In genomic region chr14:55853621-55854285, GRCm38 (mm10) we compare ENCODE assay signal across 8 mouse cellular contexts. TPM values are rescaled to one million over a fixed set of nuclear protein-coding genes. Genes with fewer than 3 reads are reported as not detected.
DNase-seq lines count a peak whose midpoint lies in the region; ATAC-seq lines count a peak whose summit lies in the region.

Gene Nynrin (plus strand): TSS chr14:55854010.

- peak within 1 kb of the TSS; percentile 79 for H3K4me2 ChIP-seq in forebrain, embryonic 16.5 days (ENCODE audit: low read length)
- peak within 1 kb of the TSS; percentile 80 for H3K4me2 ChIP-seq in midbrain, embryonic 14.5 days (ENCODE audit: low read length)

- H3K27me3 ChIP-seq in forebrain, embryonic 16.5 days (replicated peaks; ENCODE audit: control insufficient read depth, insufficient read depth, low read length): no peaks in the 10 kb centered on the region
- no peaks in the 10 kb centered on the region for H3K27me3 ChIP-seq in hindbrain, embryonic 10.5 days (ENCODE audit: insufficient read depth, poor library complexity, severe bottlenecking)
- no peaks in the 10 kb centered on the region for H3K27me3 ChIP-seq in midbrain, embryonic 14.5 days (ENCODE audit: control insufficient read depth, insufficient read depth, low read length)

- peak within 1 kb of the TSS; percentile 85 for H3K9ac ChIP-seq in forebrain, embryonic 16.5 days (replicated peaks; ENCODE audit: low read depth, low read length)
- H3K9ac ChIP-seq in midbrain, embryonic 14.5 days (replicated peaks; ENCODE audit: low read length): peak within 1 kb of the TSS; percentile 79

- no peak for ATAC-seq in CD4-positive, CD25-positive, alpha-beta regulatory T cell, adult 4 months
- ATAC-seq in forebrain, embryonic 16.5 days: peak; percentile 83
- peak; percentile 82 for ATAC-seq in midbrain, embryonic 14.5 days (ENCODE audit: low FRiP score, low TSS enrichment)

- no peaks in the 10 kb centered on the region for H3K9me3 ChIP-seq in forebrain, embryonic 16.5 days (ENCODE audit: control insufficient read depth, low read length)
- no peaks in the 10 kb centered on the region for H3K9me3 ChIP-seq in hindbrain, embryonic 10.5 days
- H3K9me3 ChIP-seq in midbrain, embryonic 14.5 days (ENCODE audit: control insufficient read depth, low read length): no peaks in the 10 kb centered on the region

- peak within 1 kb of the TSS; percentile 84 for H3K4me3 ChIP-seq in forebrain, embryonic 16.5 days (replicated peaks; ENCODE audit: low read length)
- peak within 1 kb of the TSS; percentile 74 for H3K4me3 ChIP-seq in hindbrain, embryonic 10.5 days
- H3K4me3 ChIP-seq in midbrain, embryonic 14.5 days (replicated peaks; ENCODE audit: low read depth, low read length): peak within 1 kb of the TSS; percentile 70

- peak within 1 kb of the TSS; percentile 90 for H3K27ac ChIP-seq in forebrain, embryonic 16.5 days (ENCODE audit: low read length)
- peak within 1 kb of the TSS; percentile 96 for H3K27ac ChIP-seq in hindbrain, embryonic 10.5 days
- peak within 1 kb of the TSS; percentile 87 for H3K27ac ChIP-seq in midbrain, embryonic 14.5 days (replicated peaks; ENCODE audit: low read depth, low read length)

- H3K36me3 ChIP-seq in forebrain, embryonic 16.5 days (ENCODE audit: control insufficient read depth, insufficient read depth): no peaks in the 10 kb centered on the region; the same call in 1 of the 2 replicates
- peaks cover 16% of the 10 kb centered on the region for H3K36me3 ChIP-seq in hindbrain, embryonic 10.5 days
- H3K36me3 ChIP-seq in midbrain, embryonic 14.5 days (ENCODE audit: control insufficient read depth, insufficient read depth, low read length): no peaks in the 10 kb centered on the region

- peak; percentile 44 for DNase-seq in CD4-positive, CD25-positive, alpha-beta regulatory T cell, adult 2 months (ENCODE audit: low read depth, low spot score)
- DNase-seq in adrenal gland, postnatal 14 days: peak; percentile 80
- peak; percentile 87 for DNase-seq in hindbrain, embryonic 10.5 days (ENCODE audit: low spot score)
- peak; percentile 80 for DNase-seq in liver
- DNase-seq in midbrain, embryonic 14.5 days: peak; percentile 87
- peak; percentile 58 to 63 for DNase-seq in thymus, adult 18-20 months

- WGBS in forebrain, embryonic 16.5 days: under 1% methylated on average over 32 of the region's 33 CpGs
- WGBS in hindbrain, embryonic 10.5 days: under 1% methylated on average over 33 of the region's 33 CpGs
- WGBS in midbrain, embryonic 14.5 days: under 1% methylated on average over 33 of the region's 33 CpGs

- peaks cover 49% of the 10 kb centered on the region for H3K4me1 ChIP-seq in forebrain, embryonic 16.5 days (replicated peaks; ENCODE audit: control insufficient read depth, insufficient read depth, low read length)
- H3K4me1 ChIP-seq in hindbrain, embryonic 10.5 days (replicated peaks): peaks cover 65% of the 10 kb centered on the region
- H3K4me1 ChIP-seq in midbrain, embryonic 14.5 days (ENCODE audit: control insufficient read depth, insufficient read depth, low read length): peaks cover 39% of the 10 kb centered on the region

RNA-seq across cellular contexts. Expression of gene Nynrin, which starts in this region (rescaled TPM):
- under 1 TPM; 0.04 to 0.11 TPM for polyA plus RNA-seq in CD4-positive, CD25-positive, alpha-beta regulatory T cell, adult 4 months (2017; shearing (Covaris generic))
- 14.1 and 18.8 TPM in 2 replicates for total RNA-seq in adrenal gland, postnatal 14 days (2021)
- polyA plus RNA-seq in forebrain, embryonic 16.5 days (2015; fragmentation: Nextera tagmentation; extraction: Ambion mirVana): 11.3 and 13.2 TPM in 2 replicates
- polyA plus RNA-seq in hindbrain, embryonic 10.5 days (2016; fragmentation: Nextera tagmentation; extraction: Ambion mirVana): 24.1 and 24.4 TPM in 2 replicates
- 6.5 and 11.2 TPM in 2 replicates for polyA plus RNA-seq in midbrain, embryonic 14.5 days (2014; fragmentation: Nextera tagmentation; extraction: Ambion mirVana)
